Mouse (Mus musculus) C2C12 (cell line): ENCODE results near the gene Ap1ar.

ENCODE experiments used
- CEBPB ChIP-seq: IDR thresholded peaks from one replicate; pipeline ENCODE4 v1.6.1; 2011; ENCODE audit warnings: low read depth, mild to moderate bottlenecking, control low read depth, moderate library complexity
- CTCF ChIP-seq: IDR thresholded peaks from one replicate; pipeline ENCODE4 v1.5.1; 2011; ENCODE audit not compliant: control insufficient read depth, insufficient read depth, insufficient read length
- MAX ChIP-seq: IDR thresholded peaks from one replicate; pipeline ENCODE4 v1.6.1; 2011; ENCODE audit warnings: mild to moderate bottlenecking, control low read depth
- MYOD1 ChIP-seq: IDR thresholded peaks from one replicate; pipeline ENCODE4 v1.6.1; 2011; ENCODE audit warnings: low read depth; ENCODE audit not compliant: control insufficient read depth, insufficient read length
- MYOG ChIP-seq: IDR thresholded peaks from one replicate; pipeline ENCODE4 v1.6.1; 2011; ENCODE audit not compliant: control insufficient read depth, insufficient read length; ENCODE audit errors: extremely low read depth
- USF1 ChIP-seq: IDR thresholded peaks from one replicate; pipeline ENCODE4 v1.6.1; 2011; ENCODE audit warnings: low read depth, mild to moderate bottlenecking, control low read depth, moderate library complexity

GRCm38 (mm10) chr3:127823886-127824863 lies 13.1 kb downstream of the Ap1ar start:
- TF ChIP-seq CTCF (no peak), MAX (no peak), USF1 (no peak), MYOD1 (no peak), CEBPB (no peak), MYOG (no peak)
